Mouse (Mus musculus): ENCODE data around the gene Als2cl.

The Als2cl gene

GRCm38 (mm10) chr9:110879998-110880561, 410 bp downstream of the Als2cl start, which contains the start of gene Tmie:
Tmie (minus strand) TSS chr9:110880113.
- DNase-seq (ENCODE audit: low spot score in 2 of 2): peak in 1 of 2 experiments; percentile 31

- no peak for DNase-seq (ENCODE audit: low spot score in 2 of 2)
These were observed 1.1 kb downstream of the Als2cl start for GRCm38 (mm10) chr9:110880772-110881171.

GRCm38 (mm10) chr9:110881953-110882352, 2.3 kb downstream of the Als2cl start:
- DNase-seq (ENCODE audit: low spot score in 2 of 2): no peak

- no peak for DNase-seq (ENCODE audit: low spot score in 2 of 2)
These were observed 8.0 kb downstream of the Als2cl start for GRCm38 (mm10) chr9:110887388-110888303.

- DNase-seq (ENCODE audit: low spot score in 2 of 2): no peak
These were observed 9.3 kb downstream of the Als2cl start for GRCm38 (mm10) chr9:110888935-110889334.

- DNase-seq (ENCODE audit: low spot score in 2 of 2): no peak
These were observed 10.5 kb downstream of the Als2cl start for GRCm38 (mm10) chr9:110890026-110890783.

GRCm38 (mm10) chr9:110891077-110891828, 11.6 kb downstream of the Als2cl start:
- no peak for DNase-seq (ENCODE audit: low spot score in 2 of 2)

- DNase-seq (ENCODE audit: low spot score in 2 of 2): no peak
These were observed 12.9 kb downstream of the Als2cl start for GRCm38 (mm10) chr9:110892552-110892951.

GRCm38 (mm10) chr9:110893429-110893828, 13.8 kb downstream of the Als2cl start:
- DNase-seq (ENCODE audit: low spot score in 2 of 2): no peak

GRCm38 (mm10) chr9:110895507-110895906, 15.8 kb downstream of the Als2cl start:
- no peak for DNase-seq (ENCODE audit: low spot score in 2 of 2)

- DNase-seq (ENCODE audit: low spot score in 2 of 2): no peak
These were observed 16.3 kb downstream of the Als2cl start for GRCm38 (mm10) chr9:110895994-110896393.

GRCm38 (mm10) chr9:110896595-110896994, 16.9 kb downstream of the Als2cl start:
- no peak for DNase-seq (ENCODE audit: low spot score in 2 of 2)

GRCm38 (mm10) chr9:110899451-110900008, 19.9 kb downstream of the Als2cl start:
- no peak for DNase-seq (ENCODE audit: low spot score in 2 of 2)

- no peak for DNase-seq (ENCODE audit: low spot score in 2 of 2)
These were observed 21.5 kb downstream of the Als2cl start for GRCm38 (mm10) chr9:110901204-110901603.

GRCm38 (mm10) chr9:110902271-110902670, 22.6 kb downstream of the Als2cl start:
- no peak for DNase-seq (ENCODE audit: low spot score in 2 of 2)

GRCm38 (mm10) chr9:110907201-110907837, 27.6 kb downstream of the Als2cl start:
- no peak for DNase-seq (ENCODE audit: low spot score in 2 of 2)

GRCm38 (mm10) chr9:110907838-110908630, 28.4 kb downstream of the Als2cl start:
- no peak for DNase-seq (ENCODE audit: low spot score in 2 of 2)

GRCm38 (mm10) chr9:110908631-110909016, 29.0 kb downstream of the Als2cl start:
- no peak for DNase-seq (ENCODE audit: low spot score in 2 of 2)

GRCm38 (mm10) chr9:110909371-110909967, 29.8 kb downstream of the Als2cl start:
- DNase-seq (ENCODE audit: low spot score in 2 of 2): no peak
